Mouse (Mus musculus) embryonic facial prominence, embryonic 13.5 days (tissue): ENCODE results near the gene Arpc1b. TPM values are rescaled to one million over a fixed set of nuclear protein-coding genes. Genes with fewer than 3 reads are reported as not detected.
"Not testable (repeated sequence)": the region's sequence is repeated elsewhere in the genome, so short reads cannot be mapped to it uniquely, and the experiment has no call there.

Experiments used
- ATAC-seq: fragments of 200-750 bp; cut with Nextera tagmentation; 2 replicates; pipeline ENCODE4 v1.8.0; 2017; ENCODE audit warnings: low read depth; ENCODE audit not compliant: insufficient number of reproducible peaks, insufficient read depth, low FRiP score, low TSS enrichment
- H3K27ac ChIP-seq: fragments of 300-500 bp; sonication (generic); 2 replicates; pipeline ENCODE4 v1.5.1; 2015; ENCODE audit warnings: moderate library complexity, mild to moderate bottlenecking, inconsistent platforms
- H3K27me3 ChIP-seq: fragments of 300-500 bp; sonication (generic); 2 replicates; pipeline ENCODE4 v1.6.1; 2015; ENCODE audit warnings: mild to moderate bottlenecking, inconsistent platforms
- H3K36me3 ChIP-seq: fragments of 300-500 bp; sonication (generic); 2 replicates; pipeline ENCODE4 v1.6.1; 2015; ENCODE audit warnings: mild to moderate bottlenecking, inconsistent platforms
- H3K4me1 ChIP-seq: fragments of 300-500 bp; sonication (generic); 2 replicates; pipeline ENCODE4 v1.6.1; 2015; ENCODE audit warnings: inconsistent platforms
- H3K4me2 ChIP-seq: fragments of 300-500 bp; sonication (generic); 2 replicates; pipeline ENCODE4 v1.6.1; 2015; ENCODE audit warnings: moderate library complexity, mild to moderate bottlenecking, inconsistent platforms
- H3K4me3 ChIP-seq: fragments of 300-500 bp; sonication (generic); 2 replicates; pipeline ENCODE4 v1.5.1; 2015; ENCODE audit warnings: mild to moderate bottlenecking, inconsistent platforms
- H3K9ac ChIP-seq: fragments of 300-500 bp; sonication (generic); 2 replicates; pipeline ENCODE4 v1.6.1; 2015; ENCODE audit warnings: mild to moderate bottlenecking, inconsistent platforms
- H3K9me3 ChIP-seq: fragments of 300-500 bp; sonication (generic); 2 replicates; pipeline ENCODE4 v1.6.1; 2016; ENCODE audit warnings: inconsistent platforms
- WGBS: fragments of 180-500 bp; shearing (Covaris S2); methylation state at CpG from one replicate; pipeline ENCODE4 v1.1.7; 2015; ENCODE audit warnings: mixed read lengths; 5-methylcytosine and 5-hydroxymethylcytosine counted together
- polyA plus RNA-seq: library from polyadenylated mRNA; unstranded; fragments of >200 nt; fragmentation: Nextera tagmentation; extraction: Ambion mirVana; gene quantifications from 2 replicates; pipeline ENCODE4 v1.2.1, GENCODE M21; 2015

Arpc1b gene
- polyA plus RNA-seq, result 177 and 178 TPM in 2 replicates

DNA sequence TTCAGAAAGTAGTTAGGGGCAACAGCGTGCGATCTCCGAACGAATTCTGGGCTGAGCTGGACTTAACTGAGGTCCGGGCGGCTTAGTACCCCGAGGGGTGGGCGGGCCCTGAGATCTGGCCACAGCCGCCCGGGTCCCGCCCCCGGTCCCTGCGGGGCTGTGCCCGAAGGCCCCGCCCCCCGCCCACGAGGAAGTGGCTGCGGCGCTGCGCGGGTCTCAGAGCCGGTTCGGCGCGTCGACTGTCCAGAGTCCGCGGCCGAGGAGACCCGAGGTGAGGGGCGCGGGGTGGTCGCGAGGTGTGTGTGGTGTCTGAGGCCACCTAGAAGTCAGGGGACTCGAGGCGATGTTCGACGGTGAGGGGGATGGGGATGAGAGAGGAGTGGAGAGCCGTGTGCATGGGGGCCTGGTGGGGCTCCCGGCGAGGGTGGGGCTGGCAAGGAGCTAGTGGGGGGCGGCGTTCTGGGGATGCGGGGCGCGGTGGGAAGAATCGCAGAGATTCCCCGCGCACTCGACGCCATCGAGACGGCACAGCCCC lies at the start of gene Arpc1b:
TSS of gene Arpc1b (plus strand) at position 145 of the 535 bp plus-strand sequence.
- no peak within 1 kb of the TSS for H3K27ac ChIP-seq
- WGBS, result under 1% methylated on average over 47 of the region's 53 CpGs
- peak within 1 kb of the TSS; percentile 87 for H3K4me2 ChIP-seq
- H3K9ac ChIP-seq, result peak within 1 kb of the TSS; percentile 78
- H3K4me3 ChIP-seq, result peak within 1 kb of the TSS; percentile 63
- peaks cover 19% of the 10 kb centered on the region for H3K4me1 ChIP-seq
- H3K36me3 ChIP-seq, result peaks cover 24% of the 10 kb centered on the region
- H3K27me3 ChIP-seq, result no peaks in the 10 kb centered on the region
- no peaks in the 10 kb centered on the region for H3K9me3 ChIP-seq
- ATAC-seq, result peak; percentile 38

DNA sequence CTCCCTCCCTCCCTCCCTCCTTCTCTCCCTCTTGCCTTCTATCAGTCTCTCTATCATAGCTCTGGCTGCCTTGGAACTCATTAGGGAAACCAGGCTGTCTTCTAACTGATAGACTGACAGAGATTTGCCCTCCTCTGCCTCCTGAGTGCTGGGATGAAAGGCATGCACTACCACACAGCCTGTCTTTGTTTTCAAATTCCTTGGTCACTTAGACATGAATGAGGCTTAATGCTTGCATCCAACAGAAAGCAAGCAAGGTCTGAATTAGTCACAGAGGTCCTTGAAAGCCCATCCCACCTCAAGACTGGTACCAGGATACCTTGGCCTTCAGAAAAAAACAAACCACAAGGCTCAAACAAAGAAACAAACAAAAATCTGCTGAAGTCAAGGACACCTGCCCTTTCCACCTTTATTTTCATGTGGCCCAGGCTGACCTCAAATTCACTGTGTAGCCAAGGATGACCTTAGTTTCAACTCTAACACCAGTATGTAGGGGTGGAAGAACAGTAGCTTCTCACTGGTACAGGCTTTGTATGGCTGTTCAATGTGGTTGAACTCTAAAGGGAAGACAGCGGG lies 49.2 kb upstream of the Arpc1b start:
- Histone ChIP-seq H3K36me3 (no peaks in the 10 kb centered on the region), H3K27ac (no peak overlapping the region), H3K9ac (no peak overlapping the region), H3K4me2 (no peak overlapping the region), H3K27me3 (no peaks in the 10 kb centered on the region), H3K4me3 (no peak overlapping the region), H3K4me1 (no peaks in the 10 kb centered on the region), H3K9me3 (no peaks in the 10 kb centered on the region)
- no peak for ATAC-seq
- 89% methylated on average over 1 of the region's 1 CpGs for WGBS

DNA sequence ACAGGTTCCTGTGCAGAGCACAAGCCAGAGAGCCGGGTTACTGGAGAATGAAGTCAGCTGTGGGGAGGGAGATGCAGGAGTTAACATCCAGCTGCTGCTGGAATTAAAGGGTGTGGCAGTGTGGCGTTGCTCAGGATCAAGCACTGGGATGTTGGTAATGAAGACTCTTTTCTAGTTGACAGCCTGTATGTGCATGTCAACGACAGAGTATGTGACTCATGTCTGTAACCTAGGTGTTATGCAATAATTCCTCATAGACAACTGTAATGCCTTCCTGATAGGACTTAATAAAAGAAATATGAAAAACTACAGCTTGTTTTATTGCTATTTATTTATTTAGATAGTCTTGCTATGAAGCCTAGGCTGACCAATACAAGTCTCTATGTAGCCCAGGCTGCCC lies 45.2 kb upstream of the Arpc1b start:
- Histone ChIP-seq H3K27ac (no peak overlapping the region), H3K9ac (no peak overlapping the region), H3K9me3 (no peaks in the 10 kb centered on the region), H3K4me3 (no peak overlapping the region), H3K27me3 (no peaks in the 10 kb centered on the region), H3K36me3 (no peaks in the 10 kb centered on the region), H3K4me1 (no peaks in the 10 kb centered on the region), H3K4me2 (no peak overlapping the region)
- 39% methylated on average over 3 of the region's 3 CpGs for WGBS
- no peak for ATAC-seq

DNA sequence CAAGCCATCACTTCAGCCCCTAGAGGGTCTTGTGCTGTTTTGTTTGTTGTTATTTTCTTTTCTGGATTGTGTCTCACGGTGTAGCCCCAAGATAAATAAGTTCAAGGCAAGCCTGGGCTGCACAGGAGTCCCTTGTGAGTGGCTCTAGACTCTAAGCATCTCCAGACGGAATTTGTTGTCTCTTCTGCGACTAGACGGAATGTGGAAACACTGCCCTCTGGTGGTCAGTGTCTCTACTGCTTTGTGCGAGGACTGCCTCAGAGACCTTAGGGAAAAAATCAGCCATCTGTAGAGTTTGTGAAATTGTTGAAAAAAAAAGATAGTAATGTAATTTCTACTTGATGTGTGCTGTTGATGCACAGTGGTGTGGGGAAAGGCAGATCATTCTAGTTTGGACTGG lies 44.3 kb upstream of the Arpc1b start:
- H3K9me3 ChIP-seq, result no peaks in the 10 kb centered on the region
- H3K27me3 ChIP-seq, result no peaks in the 10 kb centered on the region
- no peak for ATAC-seq
- under 1% methylated on average over 5 of the region's 5 CpGs for WGBS
- no peaks in the 10 kb centered on the region for H3K36me3 ChIP-seq
- H3K4me1 ChIP-seq, result peaks cover 1% of the 10 kb centered on the region; the same call in 1 of the 2 replicates
- no peak overlapping the region for H3K4me2 ChIP-seq
- H3K4me3 ChIP-seq, result no peak overlapping the region
- H3K9ac ChIP-seq, result no peak overlapping the region
- H3K27ac ChIP-seq, result no peak overlapping the region

DNA sequence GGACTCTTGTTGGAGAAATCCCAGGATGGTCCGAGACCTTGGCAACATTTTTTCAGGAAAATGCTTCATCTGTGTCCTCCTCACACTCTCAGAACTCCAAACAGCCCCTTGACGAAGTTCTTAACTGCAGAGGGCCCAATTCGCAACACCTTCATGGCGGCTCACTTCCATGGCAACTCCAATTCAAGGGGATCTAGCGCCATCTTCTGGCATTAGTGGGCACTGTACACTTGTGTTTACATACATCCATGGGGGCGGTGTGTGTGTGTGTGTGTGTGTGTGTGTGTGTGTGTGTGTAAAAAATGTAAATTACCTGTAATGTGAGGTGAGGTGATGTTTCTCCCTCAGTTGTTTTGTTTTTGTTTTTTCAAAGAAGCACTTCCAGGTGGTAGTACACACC lies 42.7 kb upstream of the Arpc1b start:
- no peaks in the 10 kb centered on the region for H3K27me3 ChIP-seq
- no peaks in the 10 kb centered on the region for H3K36me3 ChIP-seq
- peaks cover 4% of the 10 kb centered on the region; the same call in 1 of the 2 replicates for H3K4me1 ChIP-seq
- H3K27ac ChIP-seq, result no peak overlapping the region
- ATAC-seq, result no peak
- H3K4me3 ChIP-seq, result no peak overlapping the region
- 46% methylated on average over 6 of the region's 6 CpGs for WGBS
- no peak overlapping the region for H3K4me2 ChIP-seq
- no peaks in the 10 kb centered on the region for H3K9me3 ChIP-seq
- no peak overlapping the region for H3K9ac ChIP-seq

DNA sequence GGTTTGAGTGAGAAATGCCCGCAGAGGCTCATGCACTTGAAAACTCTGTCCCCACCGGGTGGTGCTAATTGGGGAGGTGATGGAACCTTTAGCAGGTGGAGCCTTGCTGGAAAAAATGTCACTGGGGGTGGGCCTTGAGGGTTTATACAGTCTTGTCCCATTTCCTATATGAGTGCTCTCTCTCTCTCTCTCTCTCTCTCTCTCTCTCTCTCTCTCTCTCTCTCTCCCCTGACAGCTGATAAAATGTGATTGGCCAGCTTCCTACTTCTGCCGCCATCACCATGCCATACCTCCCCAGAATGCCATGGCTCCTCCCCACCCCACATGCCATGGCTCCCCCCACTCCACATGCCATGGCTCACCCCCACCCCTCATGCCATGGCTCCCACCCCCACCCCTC lies 38.9 kb upstream of the Arpc1b start:
- Histone ChIP-seq H3K9ac (no peak overlapping the region), H3K9me3 (no peaks in the 10 kb centered on the region), H3K36me3 (no peaks in the 10 kb centered on the region), H3K27me3 (no peaks in the 10 kb centered on the region), H3K4me3 (no peak overlapping the region), H3K4me2 (no peak overlapping the region), H3K27ac (no peak overlapping the region), H3K4me1 (peaks cover 4% of the 10 kb centered on the region; the same call in 1 of the 2 replicates)
- 55% methylated on average over 3 of the region's 3 CpGs for WGBS
- no peak for ATAC-seq

DNA sequence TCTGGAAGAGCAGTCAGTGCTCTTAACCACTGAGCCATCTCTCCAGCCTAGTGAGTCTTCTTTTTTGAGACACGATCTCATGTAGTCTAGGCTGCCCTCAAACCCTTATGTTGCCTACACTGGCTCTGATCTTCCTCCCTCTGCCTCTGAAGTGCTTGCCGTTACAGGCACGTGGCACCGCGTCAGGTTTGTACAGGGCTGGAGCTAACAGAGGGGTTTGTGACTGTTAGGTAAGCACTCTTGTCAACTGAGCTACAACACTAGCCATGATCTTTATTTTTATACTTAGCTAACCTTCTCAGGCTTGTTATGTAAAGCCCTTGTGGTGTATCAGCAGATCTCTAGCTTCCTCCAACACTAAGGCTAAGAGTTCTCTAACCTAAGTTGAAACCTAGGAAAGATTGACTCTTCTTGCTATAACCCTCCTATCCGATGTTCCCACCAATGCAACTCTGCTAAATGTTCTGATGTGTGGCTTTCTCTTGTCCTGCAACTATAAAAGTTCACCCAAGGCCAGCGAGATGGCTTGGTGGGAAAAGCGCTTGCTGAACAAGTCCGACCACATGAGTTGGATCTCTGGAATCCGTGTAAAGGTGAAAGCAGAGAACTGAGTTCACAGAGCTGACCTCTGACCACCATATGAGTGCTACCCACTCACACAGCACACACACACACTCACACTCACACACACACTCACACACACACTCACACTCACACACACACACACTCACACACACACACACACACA lies 32.0 kb upstream of the Arpc1b start:
- Histone ChIP-seq H3K4me3 (no peak overlapping the region), H3K27ac (no peak overlapping the region), H3K4me2 (no peak overlapping the region), H3K36me3 (peaks cover 9% of the 10 kb centered on the region; the same call in 1 of the 2 replicates), H3K9me3 (no peaks in the 10 kb centered on the region), H3K4me1 (peaks cover 10% of the 10 kb centered on the region), H3K27me3 (no peaks in the 10 kb centered on the region), H3K9ac (no peak overlapping the region)
- no peak for ATAC-seq
- 91% methylated on average over 10 of the region's 10 CpGs for WGBS

DNA sequence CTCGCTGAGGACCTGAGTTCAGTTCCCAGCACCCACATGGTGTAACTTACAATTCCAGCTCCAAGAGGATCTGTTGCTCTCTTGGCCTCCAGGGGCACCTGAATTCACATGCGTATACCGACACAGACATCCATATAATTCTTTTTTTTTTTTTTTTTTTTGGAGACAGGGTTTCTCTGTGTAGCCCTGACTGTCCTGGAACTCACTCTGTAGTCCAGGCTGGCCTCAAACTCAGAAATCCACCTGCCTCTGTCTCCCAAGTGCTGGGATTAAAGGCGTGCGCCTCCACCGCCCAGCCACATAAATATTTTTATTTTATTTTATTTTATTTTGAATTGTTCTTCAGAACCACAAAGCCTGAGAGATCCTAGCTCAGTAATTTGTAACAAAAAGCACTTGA lies 30.8 kb upstream of the Arpc1b start:
- Histone ChIP-seq H3K36me3 (peaks cover 15% of the 10 kb centered on the region; the same call in 1 of the 2 replicates), H3K4me2 (peak overlapping the region; percentile 89), H3K4me1 (peaks cover 10% of the 10 kb centered on the region), H3K9ac (peak overlapping the region; percentile 96), H3K4me3 (peak overlapping the region; percentile 89), H3K27ac (peak overlapping the region; percentile 72; the same call in 1 of the 2 replicates)
- WGBS, result 51% methylated on average over 6 of the region's 6 CpGs
- H3K9me3 ChIP-seq, H3K27me3 ChIP-seq, ATAC-seq: not testable (repeated sequence)

DNA sequence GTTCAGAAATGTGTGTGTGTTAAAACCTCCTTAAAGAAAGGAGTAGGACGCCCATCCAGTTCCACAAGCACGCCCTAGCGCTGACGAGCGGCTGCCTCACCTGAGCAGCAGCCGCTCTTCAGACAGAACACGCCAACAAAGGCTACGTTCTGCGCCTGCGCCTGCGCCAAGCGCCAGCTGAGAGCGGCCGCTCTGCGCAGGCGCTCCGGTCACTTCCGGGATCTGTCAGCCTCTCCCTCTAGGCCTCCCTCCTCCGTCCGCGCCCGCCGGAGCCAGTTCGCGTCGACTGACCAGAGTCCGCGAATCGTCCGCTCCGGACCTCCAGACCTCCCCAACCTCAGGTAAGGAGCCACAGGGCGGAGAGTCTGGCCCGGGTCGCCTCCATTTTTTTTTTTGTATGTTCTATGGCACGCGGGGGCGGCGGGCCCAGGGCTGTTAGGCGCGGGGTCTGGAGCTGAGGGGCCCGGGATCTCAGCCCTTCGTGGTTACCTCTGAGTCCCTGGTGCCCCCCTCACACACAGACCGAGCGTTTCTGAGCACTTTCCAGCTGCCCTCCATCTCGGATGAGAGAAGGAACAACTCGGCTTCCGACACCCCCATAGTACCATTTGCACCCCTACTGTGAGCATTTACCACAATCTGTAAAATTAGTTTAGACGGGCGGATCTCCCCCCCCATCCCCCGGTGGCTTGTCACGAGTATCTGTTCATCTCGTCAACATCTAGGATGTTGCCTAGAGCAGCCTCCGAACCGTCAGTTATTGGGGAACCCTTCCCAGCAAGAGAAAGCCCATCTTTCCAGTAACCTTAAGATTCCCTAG lies 30.2 kb upstream of the Arpc1b start, which contains the start of the genes Arpc1a and Kpna7:
TSS of gene Arpc1a (plus strand) at position 199 of the 820 bp plus-strand sequence.
TSS of gene Kpna7 (minus strand) at position 399 of the 820 bp plus-strand sequence.
- peak within 1 kb of the TSS; percentile 89 for H3K4me2 ChIP-seq
- H3K27me3 ChIP-seq, result no peaks in the 10 kb centered on the region
- peak within 1 kb of the TSS; percentile 89 for H3K4me3 ChIP-seq
- WGBS, result under 1% methylated on average over 54 of the region's 54 CpGs
- peak within 1 kb of the TSS; percentile 96 for H3K9ac ChIP-seq
- peaks cover 10% of the 10 kb centered on the region for H3K4me1 ChIP-seq
- H3K36me3 ChIP-seq, result peaks cover 15% of the 10 kb centered on the region; the same call in 1 of the 2 replicates
- peak; percentile 93 for ATAC-seq
- peak within 1 kb of the TSS; percentile 72; the same call in 1 of the 2 replicates for H3K27ac ChIP-seq
- H3K9me3 ChIP-seq, result no peaks in the 10 kb centered on the region

DNA sequence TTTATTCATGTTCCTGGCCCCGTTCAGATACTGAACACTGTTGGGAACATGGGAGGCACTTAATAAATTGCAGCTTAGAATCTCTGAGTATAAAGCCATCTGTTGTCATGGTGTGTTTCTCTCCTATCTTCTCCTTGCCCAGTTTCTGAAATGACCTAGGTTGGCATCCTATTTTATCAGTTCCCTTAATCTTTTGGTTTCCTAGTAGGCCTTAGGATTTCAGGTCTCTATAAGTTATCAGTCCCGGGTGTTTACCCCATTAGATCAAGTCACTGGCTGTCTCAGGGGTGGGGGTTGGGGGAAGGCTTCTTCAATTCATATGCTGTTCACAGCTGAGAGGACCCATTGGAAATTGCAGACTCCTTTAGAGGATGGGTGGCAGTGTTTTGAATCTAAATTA lies 29.2 kb upstream of the Arpc1b start:
- H3K36me3 ChIP-seq, result peaks cover 21% of the 10 kb centered on the region; the same call in 1 of the 2 replicates
- peak overlapping the region; percentile 89 for H3K4me2 ChIP-seq
- peak overlapping the region; percentile 96 for H3K9ac ChIP-seq
- H3K9me3 ChIP-seq, result no peaks in the 10 kb centered on the region
- no peak overlapping the region for H3K27ac ChIP-seq
- WGBS, result 67% methylated on average over 2 of the region's 2 CpGs
- no peaks in the 10 kb centered on the region for H3K27me3 ChIP-seq
- no peak for ATAC-seq
- H3K4me3 ChIP-seq, result peak overlapping the region; percentile 89
- peaks cover 10% of the 10 kb centered on the region for H3K4me1 ChIP-seq

DNA sequence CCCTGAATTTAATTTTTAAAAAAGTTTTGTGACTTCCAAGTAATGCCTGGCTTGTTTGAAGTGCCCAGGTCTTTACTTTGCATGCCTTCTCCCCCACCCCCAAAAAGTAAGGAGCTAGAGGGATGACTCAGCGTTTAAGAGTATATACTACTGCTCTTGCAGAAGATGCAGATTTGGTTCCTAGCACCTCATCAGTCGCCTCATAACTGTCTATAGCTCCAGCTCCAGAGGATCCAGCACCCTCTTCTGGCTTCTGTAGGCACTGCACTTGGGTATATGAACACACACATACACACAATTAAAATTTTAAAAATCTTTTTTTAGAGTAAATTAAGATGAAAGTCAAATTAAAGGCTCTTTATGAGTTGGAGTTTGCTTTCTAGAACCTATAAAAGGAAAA lies 25.8 kb upstream of the Arpc1b start:
- no peaks in the 10 kb centered on the region for H3K9me3 ChIP-seq
- 99% methylated on average over 2 of the region's 2 CpGs for WGBS
- H3K4me3 ChIP-seq, result no peak overlapping the region
- no peak for ATAC-seq
- H3K27me3 ChIP-seq, result no peaks in the 10 kb centered on the region
- peaks cover 10% of the 10 kb centered on the region for H3K4me1 ChIP-seq
- no peak overlapping the region for H3K4me2 ChIP-seq
- no peak overlapping the region for H3K9ac ChIP-seq
- peaks cover 42% of the 10 kb centered on the region for H3K36me3 ChIP-seq
- H3K27ac ChIP-seq, result no peak overlapping the region
